Mouse (Mus musculus) right cerebral cortex, postnatal 4 days (tissue): Measurements from ENCODE around the gene Olfml2a.
"Not testable (repeated sequence)": the region's sequence is repeated elsewhere in the genome, so short reads cannot be mapped to it uniquely, and the experiment has no call there.

Experiments used
- DNase-seq: peaks from one replicate; pipeline ENCODE4 v3.0.0-alpha.2; 2022

Gene Olfml2a

GRCm38 (mm10) chr2:38987803-38988510 is 56.2 kb downstream of the Olfml2a start:
- DNase-seq, result no peak

- DNase-seq, result no peak
Measured at GRCm38 (mm10) chr2:38988929-38989328, 57.2 kb downstream of the Olfml2a start.

GRCm38 (mm10) chr2:38992004-38992403 is 60.2 kb downstream of the Olfml2a start:
- DNase-seq, result no peak

GRCm38 (mm10) chr2:38992452-38992851 is 60.7 kb downstream of the Olfml2a start:
- DNase-seq, result no peak

- peak; percentile 91 for DNase-seq
Measured at GRCm38 (mm10) chr2:38997386-38998374, 65.9 kb downstream of the Olfml2a start, which contains the start of gene Wdr38. TSS of gene Wdr38 (plus strand) at chr2:38997476.

GRCm38 (mm10) chr2:38999381-38999780 is 67.6 kb downstream of the Olfml2a start:
- DNase-seq, result no peak

GRCm38 (mm10) chr2:38999910-39000586 is 68.3 kb downstream of the Olfml2a start:
- no peak for DNase-seq

GRCm38 (mm10) chr2:39000587-39000919 is 68.8 kb downstream of the Olfml2a start:
- DNase-seq, result no peak

- no peak for DNase-seq
Measured at GRCm38 (mm10) chr2:39001866-39002265, 70.1 kb downstream of the Olfml2a start.

GRCm38 (mm10) chr2:39003106-39003505 is 71.3 kb downstream of the Olfml2a start:
- DNase-seq, result no peak

- DNase-seq, result no peak
Measured at GRCm38 (mm10) chr2:39003512-39003911, 71.7 kb downstream of the Olfml2a start.

GRCm38 (mm10) chr2:39004372-39004771 is 72.6 kb downstream of the Olfml2a start:
- no peak for DNase-seq

GRCm38 (mm10) chr2:39004880-39005435 is 73.2 kb downstream of the Olfml2a start, which contains the start of gene Arpc5l:
TSS of gene Arpc5l (plus strand) at chr2:39005348.
- peak; percentile 92 for DNase-seq

- DNase-seq, result no peak
Measured at GRCm38 (mm10) chr2:39005574-39006079, 73.8 kb downstream of the Olfml2a start, which contains the start of gene Rpl35. TSS of gene Rpl35 (minus strand) at chr2:39005624.

GRCm38 (mm10) chr2:39006149-39006730 is 74.5 kb downstream of the Olfml2a start:
- DNase-seq, result no peak

GRCm38 (mm10) chr2:39007865-39008264 is 76.1 kb downstream of the Olfml2a start:
- peak; percentile 90 for DNase-seq

- DNase-seq, result no peak
Measured at GRCm38 (mm10) chr2:39008350-39008851, 76.6 kb downstream of the Olfml2a start.

GRCm38 (mm10) chr2:39008954-39009365 is 77.2 kb downstream of the Olfml2a start:
- peak; percentile 41 for DNase-seq

GRCm38 (mm10) chr2:39010144-39010543 is 78.4 kb downstream of the Olfml2a start:
- DNase-seq, result not testable (repeated sequence)

GRCm38 (mm10) chr2:39011264-39011663 is 79.5 kb downstream of the Olfml2a start:
- no peak for DNase-seq

- DNase-seq, result no peak
Measured at GRCm38 (mm10) chr2:39011971-39012370, 80.2 kb downstream of the Olfml2a start.

- no peak for DNase-seq
Measured at GRCm38 (mm10) chr2:39012768-39013279, 81.0 kb downstream of the Olfml2a start.
